Mouse (Mus musculus) testis, adult 2 months (tissue): Measurements from ENCODE around the gene Wdr25.

ENCODE experiments used
- CTCF ChIP-seq: fragments of 200-500 bp; IDR thresholded peaks from 2 replicates; pipeline ENCODE4 v1.5.1; 2012; ENCODE audit warnings: low read depth, mild to moderate bottlenecking, inconsistent platforms, low read length, moderate library complexity; ENCODE audit not compliant: control insufficient read depth, insufficient read depth, insufficient replicate concordance
- POLR2A ChIP-seq: fragments of 200-500 bp; IDR thresholded peaks from 2 replicates; pipeline ENCODE4 v1.6.1; 2012; ENCODE audit warnings: low read depth, mild to moderate bottlenecking, inconsistent platforms, low read length, moderate library complexity; ENCODE audit not compliant: control insufficient read depth

DNA sequence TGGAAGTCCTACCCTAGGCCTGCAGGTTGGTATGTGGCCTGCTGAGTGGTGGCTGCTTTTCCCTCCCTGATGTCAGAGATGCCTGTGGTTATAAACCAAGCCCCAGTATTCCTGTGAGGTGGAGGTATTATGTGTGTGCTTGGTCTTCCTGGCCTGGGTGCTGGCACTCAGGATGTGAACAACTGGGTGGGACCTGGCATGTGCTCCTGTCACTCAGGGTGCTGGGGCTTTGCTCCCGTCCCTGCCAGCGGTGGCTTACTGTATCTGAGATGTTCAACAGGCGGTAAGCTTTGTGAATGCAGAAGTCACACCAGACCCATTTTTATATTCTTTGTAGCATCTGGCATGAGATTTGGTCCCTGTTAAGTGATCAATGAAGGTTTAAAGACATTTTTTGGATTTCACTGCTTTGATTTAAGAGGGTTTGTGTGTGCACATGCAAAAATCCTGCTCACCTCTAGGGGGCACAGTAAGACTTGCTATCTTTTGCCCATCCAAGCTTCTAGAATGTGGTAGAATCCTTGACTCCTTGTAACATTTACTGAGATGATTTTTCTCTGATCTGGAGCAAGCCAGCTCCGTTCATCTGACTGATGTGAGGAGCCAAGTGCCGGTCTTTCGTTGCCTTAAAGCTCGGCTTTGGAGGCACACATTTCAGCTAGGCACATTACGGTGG, 10.3 kb downstream of the Wdr25 start:
- TF ChIP-seq POLR2A = no peak
- TF ChIP-seq CTCF = no peak; the same call in 1 of the 2 replicates
